Mouse (Mus musculus): Measurements from ENCODE around the gene Fam204a. TPM values are rescaled to one million over a fixed set of nuclear protein-coding genes. Genes with fewer than 3 reads are reported as not detected.

Gene Fam204a
- total RNA-seq (2021): 10 to 100 TPM; 41.3 to 45.3 TPM
- long read RNA-seq, experiment 1, transcript Fam204a-206 (8 exons, 951 nt): major isoform, 15 of 48 reads
- long read RNA-seq, experiment 1, transcript Fam204a-201 (8 exons, 2,035 nt): minor isoform, 10 of 48 reads
- long read RNA-seq, experiment 1, partial matches to known transcripts: 1 of 48 reads
- long read RNA-seq, experiment 1, other reads (novel, unspliced or antisense): 20 of 48 reads
- long read RNA-seq, experiment 2, transcript Fam204a-206 (8 exons, 951 nt): minor isoform, 9 of 61 reads
- long read RNA-seq, experiment 2, transcript Fam204a-201 (8 exons, 2,035 nt): major isoform, 13 of 61 reads
- long read RNA-seq, experiment 2, partial matches to known transcripts: 4 of 61 reads
- long read RNA-seq, experiment 2, other reads (novel, unspliced or antisense): 34 of 61 reads

- peak; percentile 89 to 93 for DNase-seq (ENCODE audit: low spot score in 2 of 2)
Observed at GRCm38 (mm10) chr19:60225899-60226844, at the start of gene Fam204a. Gene Fam204a, minus strand, starts transcription at chr19:60226701.

GRCm38 (mm10) chr19:60265789-60266188 is 39.3 kb upstream of the Fam204a start:
- no peak for DNase-seq (ENCODE audit: low spot score in 2 of 2)

GRCm38 (mm10) chr19:60260689-60261088 is 34.2 kb upstream of the Fam204a start:
- no peak for DNase-seq (ENCODE audit: low spot score in 2 of 2)

- DNase-seq (ENCODE audit: low spot score in 2 of 2): no peak
Observed at GRCm38 (mm10) chr19:60252021-60252420, 25.5 kb upstream of the Fam204a start.

GRCm38 (mm10) chr19:60251197-60251596 is 24.7 kb upstream of the Fam204a start:
- DNase-seq (ENCODE audit: low spot score in 2 of 2): no peak

- DNase-seq (ENCODE audit: low spot score in 2 of 2): no peak
Observed at GRCm38 (mm10) chr19:60245250-60245649, 18.7 kb upstream of the Fam204a start.

GRCm38 (mm10) chr19:60242620-60243019 is 16.1 kb upstream of the Fam204a start:
- DNase-seq (ENCODE audit: low spot score in 2 of 2): no peak

GRCm38 (mm10) chr19:60241916-60242602 is 15.6 kb upstream of the Fam204a start:
- DNase-seq (ENCODE audit: low spot score in 2 of 2): no peak

GRCm38 (mm10) chr19:60231542-60231941 is 5.0 kb upstream of the Fam204a start:
- DNase-seq (ENCODE audit: low spot score in 2 of 2): no peak

- no peak for DNase-seq (ENCODE audit: low spot score in 2 of 2)
Observed at GRCm38 (mm10) chr19:60226845-60227235, 339 bp upstream of the Fam204a start.

GRCm38 (mm10) chr19:60219395-60219794 is 7.1 kb downstream of the Fam204a start:
- no peak for DNase-seq (ENCODE audit: low spot score in 2 of 2)

GRCm38 (mm10) chr19:60217985-60218384 is 8.5 kb downstream of the Fam204a start:
- DNase-seq (ENCODE audit: low spot score in 2 of 2): no peak

- DNase-seq (ENCODE audit: low spot score in 2 of 2): no peak
Observed at GRCm38 (mm10) chr19:60208173-60208572, 18.3 kb downstream of the Fam204a start.

GRCm38 (mm10) chr19:60204176-60204575 is 22.3 kb downstream of the Fam204a start:
- no peak for DNase-seq (ENCODE audit: low spot score in 2 of 2)

GRCm38 (mm10) chr19:60200294-60200693 is 26.2 kb downstream of the Fam204a start:
- no peak for DNase-seq (ENCODE audit: low spot score in 2 of 2)

GRCm38 (mm10) chr19:60199152-60199551 is 27.3 kb downstream of the Fam204a start:
- DNase-seq (ENCODE audit: low spot score in 2 of 2): no peak

- no peak for DNase-seq (ENCODE audit: low spot score in 2 of 2)
Observed at GRCm38 (mm10) chr19:60192790-60193189, 33.7 kb downstream of the Fam204a start.

GRCm38 (mm10) chr19:60189206-60189605 is 37.3 kb downstream of the Fam204a start:
- no peak for DNase-seq (ENCODE audit: low spot score in 2 of 2)

- no peak for DNase-seq (ENCODE audit: low spot score in 2 of 2)
Observed at GRCm38 (mm10) chr19:60182901-60183300, 43.6 kb downstream of the Fam204a start.

- no peak for DNase-seq (ENCODE audit: low spot score in 2 of 2)
Observed at GRCm38 (mm10) chr19:60182171-60182570, 44.3 kb downstream of the Fam204a start.
